Mouse (Mus musculus) spleen, adult 18-20 months (tissue): ENCODE data around the gene Dusp6.

Experiments used
- DNase-seq, 2 experiments: peaks; one replicate each; pipeline ENCODE4 v3.0.0; 2022; ENCODE audit warnings: mixed read lengths in 2 of 2

Dusp6 gene

GRCm38 (mm10) chr10:99246797-99247508, 16.1 kb upstream of the Dusp6 start:
- DNase-seq: no peak

- DNase-seq: no peak
These were observed 12.2 kb upstream of the Dusp6 start for GRCm38 (mm10) chr10:99250874-99251281.

- DNase-seq: no peak
These were observed 9.6 kb upstream of the Dusp6 start for GRCm38 (mm10) chr10:99253412-99253811.

GRCm38 (mm10) chr10:99255830-99256570, 7.0 kb upstream of the Dusp6 start:
- no peak for DNase-seq

GRCm38 (mm10) chr10:99257531-99257930, 5.5 kb upstream of the Dusp6 start:
- no peak for DNase-seq

- DNase-seq: no peak
These were observed 3.2 kb upstream of the Dusp6 start for GRCm38 (mm10) chr10:99259840-99260239.

GRCm38 (mm10) chr10:99261151-99261635, 1.8 kb upstream of the Dusp6 start:
- DNase-seq: no peak

GRCm38 (mm10) chr10:99261636-99262318, 1.3 kb upstream of the Dusp6 start:
- DNase-seq: peak; percentile 82 to 90

- DNase-seq: no peak
These were observed 638 bp upstream of the Dusp6 start for GRCm38 (mm10) chr10:99262319-99262866.

GRCm38 (mm10) chr10:99263419-99264221, 589 bp downstream of the Dusp6 start:
- peak; percentile 39 to 56 for DNase-seq

GRCm38 (mm10) chr10:99264301-99265010, 1.4 kb downstream of the Dusp6 start:
- peak; percentile 18 to 43 for DNase-seq

GRCm38 (mm10) chr10:99265011-99265694, 2.1 kb downstream of the Dusp6 start:
- peak in 1 of 2 experiments; percentile 37 for DNase-seq

- peak in 1 of 2 experiments; percentile 23 for DNase-seq
These were observed 3.0 kb downstream of the Dusp6 start for GRCm38 (mm10) chr10:99266025-99266424.

- DNase-seq: no peak
These were observed 4.6 kb downstream of the Dusp6 start for GRCm38 (mm10) chr10:99267621-99268020.

GRCm38 (mm10) chr10:99268421-99269300, 5.6 kb downstream of the Dusp6 start:
- DNase-seq: peak; percentile 60 to 66

GRCm38 (mm10) chr10:99269301-99269701, 6.3 kb downstream of the Dusp6 start:
- DNase-seq: no peak

- DNase-seq: no peak
These were observed 6.7 kb downstream of the Dusp6 start for GRCm38 (mm10) chr10:99269704-99270103.

GRCm38 (mm10) chr10:99270406-99270805, 7.4 kb downstream of the Dusp6 start:
- peak in 1 of 2 experiments; percentile 21 for DNase-seq

- no peak for DNase-seq
These were observed 8.0 kb downstream of the Dusp6 start for GRCm38 (mm10) chr10:99271016-99271415.

GRCm38 (mm10) chr10:99273006-99273405, 10.0 kb downstream of the Dusp6 start:
- DNase-seq: no peak
